Comparison of ENCODE assay signal across 8 mouse cellular contexts in genomic region chr17:36355343-36355742, GRCm38 (mm10). TPM values are rescaled to one million over a fixed set of nuclear protein-coding genes. Genes with fewer than 3 reads are reported as not detected.
DNase-seq lines count a peak whose midpoint lies in the region; ATAC-seq lines count a peak whose summit lies in the region.
"Had no signal": no experiment of that assay in that cellular context is flagged by ENCODE, and none has a peak within 500 bp of the region (broad histone marks: within the 10 kb centered on the region; RNA-seq: fewer than 3 reads in every experiment).

No protein-coding gene starts in this region.

- peak; percentile 76; the same call in 1 of the 2 replicates for ATAC-seq in megakaryocyte progenitor cell, adult 5-6 weeks (replicated peaks; ENCODE audit: poor library complexity)

- peak; percentile 29 for DNase-seq in R1 (ENCODE audit: low read depth, low spot score)
- DNase-seq in cerebellum, postnatal 25 days: peak; percentile 60 to 78
- DNase-seq in frontal cortex, postnatal 36 days (ENCODE audit: low spot score in 2 of 2): peak; percentile 53 to 84
- peak; percentile 69 for DNase-seq in induced T-regulatory cell, adult 2 months (ENCODE audit: low read depth)
- peak; percentile 55 to 59 for DNase-seq in layer of hippocampus, postnatal 36 days
- peak; percentile 65 to 71 for DNase-seq in right cerebral cortex, adult 2 months (ENCODE audit: low spot score in 2 of 2)

RNA-seq across cellular contexts. Expression of gene H2-M10.3, which starts 12.9 kb away (rescaled TPM):
- not detected for total RNA-seq in layer of hippocampus, postnatal 36 days (2021)
- total RNA-seq in megakaryocyte progenitor cell, adult 5-6 weeks (2015): not detected in 2 replicates
- not detected in 2 replicates for total RNA-seq in megakaryocyte progenitor cell, adult 5-6 weeks (2017)
- total RNA-seq: monocyte, adult 5-6 weeks had no signal

RNA-seq across cellular contexts. Expression of gene H2-M10.1, which starts 29.4 kb away (rescaled TPM):
- not detected for total RNA-seq in layer of hippocampus, postnatal 36 days (2021)
- total RNA-seq in megakaryocyte progenitor cell, adult 5-6 weeks (2015): not detected in 2 replicates
- total RNA-seq in megakaryocyte progenitor cell, adult 5-6 weeks (2017): not detected in 2 replicates
- total RNA-seq: monocyte, adult 5-6 weeks had no signal

Comparison
In these comparisons a context has a peak if more than half of its experiments do, and no peak if none do; other contexts are left out.
1. Peak in every context shown above with its lines: DNase-seq and ATAC-seq.